Mouse (Mus musculus): ENCODE results near the gene Thoc7. TPM values are rescaled to one million over a fixed set of nuclear protein-coding genes. Genes with fewer than 3 reads are reported as not detected.

The Thoc7 gene
- 216 and 342 TPM in 2 replicates for total RNA-seq (2017)

GRCm38 (mm10) chr14:13961401-13962112 lies at the start of gene Thoc7, which contains the start of gene Atxn7:
Thoc7 (minus strand) TSS chr14:13961852.
Atxn7 (plus strand) TSS chr14:13961440.
- peak; percentile 24 to 57 for ATAC-seq (replicated peaks in 1 of 2; ENCODE audit: insufficient read depth in 1 of 2, low FRiP score in 2 of 2, low TSS enrichment in 1 of 2, low read depth in 1 of 2, poor library complexity in 2 of 2, severe bottlenecking in 2 of 2)

- no peak for ATAC-seq (replicated peaks in 1 of 2; ENCODE audit: insufficient read depth in 1 of 2, low FRiP score in 2 of 2, low TSS enrichment in 1 of 2, low read depth in 1 of 2, poor library complexity in 2 of 2, severe bottlenecking in 2 of 2)
These were observed 48.1 kb upstream of the Thoc7 start for GRCm38 (mm10) chr14:14009712-14010111.

GRCm38 (mm10) chr14:14002771-14003170 lies 41.1 kb upstream of the Thoc7 start:
- no peak for ATAC-seq (replicated peaks in 1 of 2; ENCODE audit: insufficient read depth in 1 of 2, low FRiP score in 2 of 2, low TSS enrichment in 1 of 2, low read depth in 1 of 2, poor library complexity in 2 of 2, severe bottlenecking in 2 of 2)

GRCm38 (mm10) chr14:13995206-13996097 lies 33.8 kb upstream of the Thoc7 start:
- ATAC-seq (replicated peaks in 1 of 2; ENCODE audit: insufficient read depth in 1 of 2, low FRiP score in 2 of 2, low TSS enrichment in 1 of 2, low read depth in 1 of 2, poor library complexity in 2 of 2, severe bottlenecking in 2 of 2): peak; percentile 27 to 48; a peak in 2 of 4 replicates

- ATAC-seq (replicated peaks in 1 of 2; ENCODE audit: insufficient read depth in 1 of 2, low FRiP score in 2 of 2, low TSS enrichment in 1 of 2, low read depth in 1 of 2, poor library complexity in 2 of 2, severe bottlenecking in 2 of 2): no peak
These were observed 29.1 kb upstream of the Thoc7 start for GRCm38 (mm10) chr14:13990741-13991140.

GRCm38 (mm10) chr14:13988397-13988796 lies 26.7 kb upstream of the Thoc7 start:
- ATAC-seq (replicated peaks in 1 of 2; ENCODE audit: insufficient read depth in 1 of 2, low FRiP score in 2 of 2, low TSS enrichment in 1 of 2, low read depth in 1 of 2, poor library complexity in 2 of 2, severe bottlenecking in 2 of 2): peak; percentile 97 to 99

GRCm38 (mm10) chr14:13982174-13982573 lies 20.5 kb upstream of the Thoc7 start:
- no peak for ATAC-seq (replicated peaks in 1 of 2; ENCODE audit: insufficient read depth in 1 of 2, low FRiP score in 2 of 2, low TSS enrichment in 1 of 2, low read depth in 1 of 2, poor library complexity in 2 of 2, severe bottlenecking in 2 of 2)

GRCm38 (mm10) chr14:13981286-13981685 lies 19.6 kb upstream of the Thoc7 start:
- peak; percentile 95 to 98 for ATAC-seq (replicated peaks in 1 of 2; ENCODE audit: insufficient read depth in 1 of 2, low FRiP score in 2 of 2, low TSS enrichment in 1 of 2, low read depth in 1 of 2, poor library complexity in 2 of 2, severe bottlenecking in 2 of 2)

GRCm38 (mm10) chr14:13977498-13977897 lies 15.8 kb upstream of the Thoc7 start:
- no peak for ATAC-seq (replicated peaks in 1 of 2; ENCODE audit: insufficient read depth in 1 of 2, low FRiP score in 2 of 2, low TSS enrichment in 1 of 2, low read depth in 1 of 2, poor library complexity in 2 of 2, severe bottlenecking in 2 of 2)

GRCm38 (mm10) chr14:13971644-13972234 lies 10.1 kb upstream of the Thoc7 start:
- peak; percentile 87 to 94 for ATAC-seq (replicated peaks in 1 of 2; ENCODE audit: insufficient read depth in 1 of 2, low FRiP score in 2 of 2, low TSS enrichment in 1 of 2, low read depth in 1 of 2, poor library complexity in 2 of 2, severe bottlenecking in 2 of 2)

GRCm38 (mm10) chr14:13970513-13970912 lies 8.9 kb upstream of the Thoc7 start:
- ATAC-seq (replicated peaks in 1 of 2; ENCODE audit: insufficient read depth in 1 of 2, low FRiP score in 2 of 2, low TSS enrichment in 1 of 2, low read depth in 1 of 2, poor library complexity in 2 of 2, severe bottlenecking in 2 of 2): no peak

- no peak for ATAC-seq (replicated peaks in 1 of 2; ENCODE audit: insufficient read depth in 1 of 2, low FRiP score in 2 of 2, low TSS enrichment in 1 of 2, low read depth in 1 of 2, poor library complexity in 2 of 2, severe bottlenecking in 2 of 2)
These were observed 6.8 kb upstream of the Thoc7 start for GRCm38 (mm10) chr14:13968476-13968875.

- ATAC-seq (replicated peaks in 1 of 2; ENCODE audit: insufficient read depth in 1 of 2, low FRiP score in 2 of 2, low TSS enrichment in 1 of 2, low read depth in 1 of 2, poor library complexity in 2 of 2, severe bottlenecking in 2 of 2): no peak
These were observed 6.0 kb upstream of the Thoc7 start for GRCm38 (mm10) chr14:13967607-13968006.

- ATAC-seq (replicated peaks in 1 of 2; ENCODE audit: insufficient read depth in 1 of 2, low FRiP score in 2 of 2, low TSS enrichment in 1 of 2, low read depth in 1 of 2, poor library complexity in 2 of 2, severe bottlenecking in 2 of 2): no peak
These were observed 1.9 kb upstream of the Thoc7 start for GRCm38 (mm10) chr14:13963527-13963926.

GRCm38 (mm10) chr14:13962476-13962875 lies 824 bp upstream of the Thoc7 start:
- ATAC-seq (replicated peaks in 1 of 2; ENCODE audit: insufficient read depth in 1 of 2, low FRiP score in 2 of 2, low TSS enrichment in 1 of 2, low read depth in 1 of 2, poor library complexity in 2 of 2, severe bottlenecking in 2 of 2): no peak

- ATAC-seq (replicated peaks in 1 of 2; ENCODE audit: insufficient read depth in 1 of 2, low FRiP score in 2 of 2, low TSS enrichment in 1 of 2, low read depth in 1 of 2, poor library complexity in 2 of 2, severe bottlenecking in 2 of 2): peak; percentile 61 to 65
These were observed 948 bp downstream of the Thoc7 start for GRCm38 (mm10) chr14:13960482-13961325.

- peak; percentile 37 to 38; a peak in 2 of 4 replicates for ATAC-seq (replicated peaks in 1 of 2; ENCODE audit: insufficient read depth in 1 of 2, low FRiP score in 2 of 2, low TSS enrichment in 1 of 2, low read depth in 1 of 2, poor library complexity in 2 of 2, severe bottlenecking in 2 of 2)
These were observed 1.6 kb downstream of the Thoc7 start for GRCm38 (mm10) chr14:13960079-13960478.

Data from hematopoietic stem cell, adult 5-6 weeks (primary cell).